Mouse (Mus musculus) liver, embryonic 14.5 days (tissue): ENCODE measurements around the gene Usp28.

Experiments
- CTCF ChIP-seq: IDR thresholded peaks from 2 replicates; pipeline ENCODE4 v1.5.1; 2016; ENCODE audit warnings: antibody characterized with exemption, low read depth, control low read depth
- EP300 ChIP-seq: IDR thresholded peaks from 2 replicates; pipeline ENCODE4 v1.6.1; 2016; ENCODE audit warnings: antibody characterized with exemption, low read depth

DNA sequence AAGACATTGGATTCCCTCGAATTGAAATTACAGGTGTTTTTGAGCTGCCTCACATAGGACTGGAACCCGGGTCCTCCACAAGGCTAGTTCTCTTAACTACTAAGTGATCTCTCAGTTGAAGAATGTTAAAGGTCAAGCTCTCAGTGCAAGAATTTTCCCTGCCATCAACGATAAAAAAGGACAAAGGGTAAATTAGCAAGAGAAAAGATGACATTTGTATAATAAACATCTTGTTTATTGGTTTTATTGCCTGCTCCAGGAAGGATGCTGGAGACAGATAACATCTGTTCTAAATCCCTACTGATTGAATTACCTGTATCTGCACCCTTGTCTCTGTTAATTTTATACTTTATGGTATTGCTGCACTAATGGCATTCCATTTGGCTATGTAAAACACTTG lies 68.9 kb downstream of the Usp28 start:
- TF ChIP-seq CTCF: no peak
- TF ChIP-seq EP300: no peak
